Mouse (Mus musculus) olfactory bulb, adult 2 months (tissue): ENCODE measurements around the gene Ddah1. TPM values are rescaled to one million over a fixed set of nuclear protein-coding genes. Genes with fewer than 3 reads are reported as not detected.
A peak's percentile ranks its signal among the peaks of the same experiment; 100 is the strongest.
"Not testable (repeated sequence)": the region's sequence is repeated elsewhere in the genome, so short reads cannot be mapped to it uniquely, and the experiment has no call there.

Experiments
- H3K27ac ChIP-seq: fragments of 200-500 bp; 2 replicates; pipeline ENCODE4 v1.5.1; 2012; ENCODE audit warnings: low read depth, low read length; ENCODE audit not compliant: insufficient read depth
- H3K4me1 ChIP-seq: fragments of 200-500 bp; 2 replicates; pipeline ENCODE4 v1.6.1; 2012; ENCODE audit warnings: low read length; ENCODE audit not compliant: control insufficient read depth, insufficient read depth
- H3K4me3 ChIP-seq: fragments of 200-500 bp; 2 replicates; pipeline ENCODE4 v1.5.1; 2012; ENCODE audit warnings: mild to moderate bottlenecking, low read depth, low read length, moderate library complexity; ENCODE audit not compliant: insufficient read depth
- CTCF ChIP-seq: fragments of 200-500 bp; IDR thresholded peaks from 2 replicates; pipeline ENCODE4 v1.5.1; 2012; ENCODE audit warnings: low read depth, mild to moderate bottlenecking, low read length, moderate library complexity; ENCODE audit not compliant: insufficient read depth
- POLR2A ChIP-seq: fragments of 200-500 bp; IDR thresholded peaks from 2 replicates; pipeline ENCODE4 v1.6.1; 2012; ENCODE audit warnings: mild to moderate bottlenecking, low read depth, low read length, moderate library complexity; ENCODE audit not compliant: insufficient read depth
- WGBS: fragments of 180-500 bp; shearing (Covaris S2); methylation state at CpG from one replicate; pipeline ENCODE4 v1.1.7; 2018; 5-methylcytosine and 5-hydroxymethylcytosine counted together
- polyA plus RNA-seq: library from polyadenylated mRNA; stranded (reverse); fragments of >200 nt; gene quantifications from 2 replicates; pipeline ENCODE4 v1.2.4, GENCODE M21; 2012; ENCODE audit warnings: low replicate concordance; ENCODE audit not compliant: missing spikeins, insufficient read depth, insufficient read length

The Ddah1 gene
- polyA plus RNA-seq, 1 experiment: not detected

- 56% methylated on average over 8 of the region's 8 CpGs for WGBS
- no peak overlapping the region for H3K27ac ChIP-seq
- H3K4me3 ChIP-seq: no peak overlapping the region
- TF ChIP-seq CTCF (no peak), POLR2A (no peak)
- H3K4me1 ChIP-seq: peaks cover 6% of the 10 kb centered on the region; the same call in 1 of the 2 replicates
Observed at GRCm38 (mm10) chr3:145899832-145900231, 141.4 kb downstream of the Ddah1 start.

DNA sequence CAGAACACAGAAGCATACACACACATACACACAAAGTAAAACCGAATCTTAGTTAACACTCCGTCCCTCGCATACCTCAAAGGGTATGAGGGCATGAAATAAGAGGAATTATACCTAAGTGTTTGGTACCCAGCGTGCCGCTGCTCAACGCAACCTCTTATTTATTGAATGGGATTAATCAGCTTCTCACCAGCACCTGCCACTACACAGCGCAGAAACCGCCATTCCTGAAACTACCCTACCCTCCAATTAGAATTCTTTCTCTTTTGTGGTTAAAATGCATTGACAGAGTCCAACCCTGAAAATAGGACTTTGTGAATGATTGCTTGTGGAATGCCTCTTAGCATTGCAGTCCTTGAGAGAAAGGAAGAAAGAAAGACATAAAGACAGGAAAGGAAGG lies 145.1 kb downstream of the Ddah1 start:
- TF ChIP-seq CTCF (no peak), POLR2A (no peak)
- no peak overlapping the region for H3K4me3 ChIP-seq

DNA sequence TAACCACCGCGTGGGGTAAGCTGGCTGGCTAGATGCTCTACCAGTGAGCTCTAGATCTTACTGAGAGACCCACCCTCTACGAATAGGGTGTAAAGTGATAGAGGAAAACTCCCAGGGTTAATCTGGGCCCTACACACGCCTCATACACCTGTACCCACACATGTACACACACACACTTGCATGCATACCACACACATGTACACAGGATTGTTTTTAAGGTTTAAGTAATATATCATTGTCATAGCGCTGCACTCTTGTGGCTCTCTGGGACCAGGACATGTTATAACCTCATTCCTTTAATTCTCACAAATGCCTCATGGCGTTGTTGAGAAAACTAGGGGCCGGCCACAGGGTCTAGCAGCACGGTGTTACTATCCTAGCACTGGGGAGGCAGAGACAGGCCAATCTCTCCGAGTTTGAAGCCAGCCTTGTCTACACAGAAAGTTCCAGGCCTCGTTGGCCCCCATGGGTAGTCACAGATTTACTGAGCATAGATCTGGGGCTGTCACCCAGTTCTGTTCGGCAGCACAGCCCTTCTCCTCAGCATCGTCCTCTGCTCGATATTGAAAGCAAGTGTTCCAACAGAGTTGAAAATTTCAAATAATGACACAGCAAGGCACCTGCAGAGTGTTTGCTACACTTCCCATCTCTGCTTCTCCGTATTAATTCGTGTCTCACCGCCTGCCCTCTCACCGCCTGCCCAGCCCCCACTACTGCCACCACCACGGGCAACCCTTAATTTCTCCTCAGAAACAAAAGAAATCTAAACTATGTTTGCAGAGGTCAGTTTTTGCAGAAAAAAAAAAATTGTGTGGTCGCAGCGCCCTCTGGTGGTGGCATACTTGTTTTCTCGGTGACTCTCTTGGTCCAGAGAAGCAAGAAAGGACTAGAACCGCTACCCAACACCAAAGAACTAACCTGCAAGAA lies 146.6 kb downstream of the Ddah1 start:
- Histone ChIP-seq H3K4me3 (no peak overlapping the region), H3K27ac (no peak overlapping the region), H3K4me1 (no peaks in the 10 kb centered on the region)
- TF ChIP-seq CTCF (peak; percentile 30; the same call in 1 of the 2 replicates), POLR2A (no peak)
- 42% methylated on average over 22 of the region's 22 CpGs for WGBS

More for the DNA sequence above, 145.1 kb downstream of the Ddah1 start:
- H3K4me1 ChIP-seq: peaks cover 6% of the 10 kb centered on the region; the same call in 1 of the 2 replicates
- H3K27ac ChIP-seq: no peak overlapping the region
- WGBS: 59% methylated on average over 8 of the region's 8 CpGs

DNA sequence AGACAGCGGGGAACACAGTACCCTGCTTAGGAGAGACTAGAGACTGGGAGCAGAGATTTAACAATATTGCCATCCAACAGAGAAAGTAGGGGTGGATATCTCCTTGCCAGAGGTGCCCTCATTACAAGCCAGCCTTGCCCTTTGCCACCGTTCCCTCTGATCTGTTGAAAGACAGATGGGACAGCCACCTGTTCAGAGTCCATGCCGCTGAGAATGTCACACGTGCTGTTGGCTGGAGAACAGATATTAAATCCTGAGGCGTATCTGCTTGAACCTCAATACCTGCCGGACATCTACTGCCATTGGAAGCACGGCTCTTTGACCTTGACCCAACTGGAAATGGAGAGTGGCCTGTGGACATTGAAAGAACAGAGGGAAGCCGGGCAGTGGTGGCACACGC lies 148.1 kb downstream of the Ddah1 start:
- 97% methylated on average over 9 of the region's 9 CpGs for WGBS
- Histone ChIP-seq H3K27ac (no peak overlapping the region), H3K4me1 (no peaks in the 10 kb centered on the region), H3K4me3 (no peak overlapping the region)
- TF ChIP-seq CTCF (no peak), POLR2A (no peak)

- TF ChIP-seq CTCF (no peak), POLR2A (no peak)
- 86% methylated on average over 7 of the region's 7 CpGs for WGBS
- Histone ChIP-seq H3K4me3 (no peak overlapping the region), H3K27ac (no peak overlapping the region), H3K4me1 (no peaks in the 10 kb centered on the region)
Observed at GRCm38 (mm10) chr3:145912512-145912911, 154.0 kb downstream of the Ddah1 start.

DNA sequence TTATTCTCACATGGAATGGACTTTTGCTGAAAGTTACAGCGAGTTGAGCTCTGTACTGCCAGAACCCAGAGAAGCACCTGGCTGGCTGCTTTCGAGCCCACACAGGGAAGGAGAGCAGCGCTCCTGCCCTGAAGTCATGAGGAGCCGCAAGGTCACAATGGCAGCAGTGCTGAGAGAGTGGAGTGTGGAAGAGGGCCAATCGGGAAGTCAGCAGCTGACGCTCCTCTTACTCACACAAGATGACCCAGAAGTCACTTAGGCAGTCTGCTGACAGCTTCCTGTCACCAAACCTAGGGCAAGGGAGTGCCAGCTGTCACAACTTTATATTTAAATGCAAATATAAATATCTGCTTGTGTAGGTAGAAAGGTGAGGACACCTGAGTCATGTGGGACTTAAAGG lies 154.8 kb downstream of the Ddah1 start:
- Histone ChIP-seq H3K4me3 (no peak overlapping the region), H3K27ac (no peak overlapping the region), H3K4me1 (no peaks in the 10 kb centered on the region)
- WGBS: 88% methylated on average over 6 of the region's 6 CpGs
- TF ChIP-seq CTCF: no peak
- no peak for TF ChIP-seq POLR2A

DNA sequence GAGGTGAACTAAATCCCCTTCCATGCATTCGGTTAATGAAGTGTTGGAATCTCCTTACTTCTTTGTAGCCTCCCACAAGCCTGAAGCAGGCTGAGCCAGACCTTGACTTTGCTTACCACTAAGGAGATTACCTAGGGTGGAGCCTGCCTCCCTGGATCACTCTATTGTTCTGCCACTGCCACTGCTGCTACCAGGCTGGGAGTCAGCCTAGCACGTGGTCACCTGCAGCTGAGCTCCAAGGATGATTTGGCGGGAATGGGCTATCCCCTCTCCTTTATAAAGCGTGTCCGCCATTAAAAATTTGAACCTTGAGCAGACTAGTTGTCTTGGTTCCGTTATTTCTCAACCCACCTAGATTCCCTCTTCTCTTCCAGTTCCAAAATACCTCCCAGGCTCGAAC lies 155.5 kb downstream of the Ddah1 start:
- H3K27ac ChIP-seq, H3K4me1 ChIP-seq, H3K4me3 ChIP-seq: not testable (repeated sequence)
- WGBS: 79% methylated on average over 7 of the region's 7 CpGs

- H3K4me3 ChIP-seq: no peak overlapping the region
- WGBS: 82% methylated on average over 5 of the region's 5 CpGs
- TF ChIP-seq CTCF (no peak), POLR2A (no peak)
Observed at GRCm38 (mm10) chr3:145916374-145916773, 157.9 kb downstream of the Ddah1 start.

DNA sequence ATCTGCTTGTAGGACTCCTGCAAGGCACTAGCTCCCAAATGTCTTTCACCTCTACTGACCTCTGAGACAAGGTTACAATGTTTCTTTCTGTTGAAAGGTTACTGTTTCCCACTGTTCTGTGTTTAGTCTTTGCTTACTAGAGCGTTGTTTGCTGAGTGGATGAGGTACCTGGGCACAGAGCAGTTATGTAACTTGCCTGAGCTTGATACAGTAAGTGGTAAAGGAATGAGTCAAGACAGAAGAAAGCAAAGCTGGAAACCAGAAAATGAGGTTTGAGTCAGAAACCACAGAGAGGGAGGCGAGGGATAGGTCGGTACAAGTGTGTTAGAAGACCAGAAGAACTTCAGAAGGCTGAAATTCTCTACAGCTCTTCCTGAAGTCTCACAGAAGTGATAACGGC lies 158.4 kb downstream of the Ddah1 start:
- WGBS: 85% methylated on average over 4 of the region's 4 CpGs
- Histone ChIP-seq H3K4me3 (no peak overlapping the region), H3K4me1 (no peaks in the 10 kb centered on the region), H3K27ac (no peak overlapping the region)
- TF ChIP-seq POLR2A (no peak), CTCF (no peak)

More at GRCm38 (mm10) chr3:145916374-145916773, 157.9 kb downstream of the Ddah1 start:
- Histone ChIP-seq H3K4me1 (no peaks in the 10 kb centered on the region), H3K27ac (no peak overlapping the region)
